Mouse (Mus musculus) kidney, postnatal 25 days (tissue): ENCODE measurements around the gene Kcne1l.

ENCODE experiments used
- DNase-seq, 2 experiments: peaks; one replicate each; pipeline ENCODE4 v3.0.0; 2021; ENCODE audit warnings: mixed read lengths in 2 of 2

The Kcne1l gene

GRCm38 (mm10) chrX:142305869-142306581, at the start of gene Kcne1l:
TSS of gene Kcne1l (minus strand) at chrX:142306294.
- peak in 1 of 2 experiments; percentile 35 for DNase-seq

GRCm38 (mm10) chrX:142336207-142336606, 30.1 kb upstream of the Kcne1l start:
- no peak for DNase-seq

DNA sequence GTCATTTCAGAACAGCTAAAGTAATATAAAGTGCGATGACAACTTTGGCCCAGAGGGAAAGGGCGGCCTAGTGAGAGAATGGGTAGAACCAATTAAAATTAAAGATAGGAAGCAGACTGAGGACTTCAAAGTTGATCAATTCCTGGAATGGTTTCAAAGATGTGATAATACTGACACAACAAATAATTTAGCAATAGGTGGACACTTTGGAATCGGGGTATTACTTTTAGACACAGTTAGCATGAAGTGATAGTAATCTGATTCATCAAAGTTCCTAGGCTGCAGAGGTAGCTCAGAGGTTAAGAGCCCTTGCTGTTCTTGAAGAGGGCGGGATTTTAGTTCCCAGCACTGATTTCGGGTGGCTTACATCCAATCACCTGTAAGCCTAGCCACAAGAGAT, 29.4 kb upstream of the Kcne1l start:
- no peak for DNase-seq

- no peak for DNase-seq
Measured at GRCm38 (mm10) chrX:142325760-142326159, 19.7 kb upstream of the Kcne1l start.

DNA sequence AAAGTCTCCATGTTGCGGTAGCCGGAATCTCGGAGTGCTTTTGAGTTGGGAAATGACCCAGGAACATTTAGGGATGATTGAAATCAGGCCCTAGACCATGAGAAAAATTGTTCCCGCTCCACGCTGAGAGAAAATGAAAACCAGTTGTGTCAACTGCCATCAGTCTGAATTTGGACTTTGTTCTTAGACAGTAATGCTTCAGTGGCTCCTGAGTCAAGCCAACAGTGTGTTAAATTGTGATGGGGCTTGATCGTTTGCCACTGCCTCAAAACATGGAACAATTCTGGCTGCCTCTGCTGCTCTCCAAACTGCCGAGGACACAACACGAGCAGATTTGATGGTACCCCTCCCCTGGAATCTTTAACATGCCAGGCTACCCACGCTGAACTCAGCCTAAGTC, 10.0 kb upstream of the Kcne1l start:
- peak in 1 of 2 experiments; percentile 2 for DNase-seq

GRCm38 (mm10) chrX:142315270-142315669, 9.2 kb upstream of the Kcne1l start:
- no peak for DNase-seq

DNA sequence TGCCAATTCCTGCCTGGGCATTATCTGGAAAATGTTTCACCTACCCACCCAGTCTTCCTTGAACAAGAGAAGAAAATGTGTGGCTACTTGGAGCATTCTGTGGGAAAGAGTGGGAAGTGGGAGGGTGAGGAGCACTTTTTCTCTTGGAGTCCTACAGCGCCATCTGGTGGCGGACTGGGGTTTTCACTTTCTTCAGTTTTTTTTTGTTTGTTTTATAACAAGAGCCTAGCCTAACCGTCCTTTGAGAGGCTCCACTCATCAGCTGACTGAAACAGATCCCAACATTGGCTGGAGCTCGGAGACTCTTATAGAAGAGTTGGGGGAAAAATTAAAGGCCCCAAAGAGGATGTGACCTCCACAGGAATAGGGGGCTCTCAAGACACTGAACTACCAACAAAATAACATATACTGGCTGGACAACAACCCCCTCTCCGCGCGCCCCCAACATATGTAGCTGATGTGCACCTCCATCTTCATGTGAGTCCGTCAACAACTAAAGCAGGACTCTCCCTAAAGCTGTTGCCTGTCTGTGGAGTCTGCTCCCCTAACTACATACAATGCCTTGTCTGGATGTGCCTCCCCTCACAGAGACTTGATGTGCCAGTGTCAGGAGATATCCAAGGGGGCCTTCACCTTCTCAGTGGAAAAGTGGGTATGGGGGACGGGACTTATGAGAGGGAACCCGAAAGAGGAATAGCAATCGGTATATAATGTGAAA, 8.4 kb upstream of the Kcne1l start:
- DNase-seq, result peak; percentile 62 to 75

- no peak for DNase-seq
Measured at GRCm38 (mm10) chrX:142310431-142310830, 4.3 kb upstream of the Kcne1l start.

- DNase-seq, result no peak
Measured at GRCm38 (mm10) chrX:142305010-142305868, 855 bp downstream of the Kcne1l start.

- no peak for DNase-seq
Measured at GRCm38 (mm10) chrX:142304592-142304991, 1.5 kb downstream of the Kcne1l start.

GRCm38 (mm10) chrX:142303456-142303855, 2.6 kb downstream of the Kcne1l start:
- peak; percentile 73 to 84 for DNase-seq

DNA sequence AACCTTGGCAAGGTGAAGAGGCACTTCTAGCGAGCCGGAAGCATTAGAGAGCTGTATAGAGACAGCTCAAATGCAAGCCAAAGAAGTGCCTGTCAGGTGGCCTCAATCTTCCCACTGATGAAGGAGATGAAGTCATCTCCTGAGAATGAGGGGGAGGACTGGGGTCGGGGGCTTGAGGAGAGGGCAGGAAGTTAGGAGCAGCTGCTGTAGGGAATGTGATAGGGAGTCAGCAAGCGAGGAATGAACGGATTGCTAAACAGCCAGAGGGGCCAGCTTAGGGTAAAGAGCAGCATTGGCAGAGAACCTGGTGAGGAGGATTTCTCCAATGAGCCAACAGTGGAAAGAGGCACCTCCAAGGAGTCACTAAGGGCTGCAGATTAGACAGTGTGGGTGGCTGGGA, 20.2 kb downstream of the Kcne1l start:
- DNase-seq, result no peak

GRCm38 (mm10) chrX:142276573-142276972, 29.5 kb downstream of the Kcne1l start:
- no peak for DNase-seq

DNA sequence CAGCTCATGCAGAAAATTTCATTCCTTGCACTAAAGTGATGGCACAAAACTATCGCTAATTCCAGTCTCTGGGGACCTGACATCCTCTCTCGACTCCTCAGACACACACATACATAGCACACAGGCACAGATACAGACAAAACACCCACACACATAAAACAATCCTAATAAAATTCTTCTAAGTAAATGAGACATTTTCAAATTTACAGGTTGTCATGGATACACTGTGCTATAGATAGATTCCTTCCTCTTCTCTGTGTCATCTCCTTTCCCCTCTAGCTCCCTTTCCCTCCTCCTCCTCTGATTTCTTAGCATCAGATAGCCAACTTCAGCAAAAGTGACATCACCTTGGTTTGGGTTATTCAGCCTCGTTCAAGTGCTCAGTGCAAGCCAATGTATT, 30.1 kb downstream of the Kcne1l start:
- no peak for DNase-seq
